Mouse (Mus musculus): ENCODE data around the gene Dkkl1.

Gene Dkkl1

GRCm38 (mm10) chr7:45164833-45165232 lies 47.1 kb downstream of the Dkkl1 start:
- DNase-seq: no peak

GRCm38 (mm10) chr7:45163735-45164490 lies 48.0 kb downstream of the Dkkl1 start, which contains the start of gene Slc17a7:
TSS of gene Slc17a7 (plus strand) at chr7:45163949.
- DNase-seq: peak in 1 of 2 experiments; percentile 34

- no peak for DNase-seq
Observed at GRCm38 (mm10) chr7:45162996-45163615, 48.8 kb downstream of the Dkkl1 start.

- DNase-seq: no peak
Observed at GRCm38 (mm10) chr7:45162551-45162950, 49.4 kb downstream of the Dkkl1 start.

GRCm38 (mm10) chr7:45161612-45162473 lies 50.1 kb downstream of the Dkkl1 start:
- DNase-seq: peak; percentile 82 to 85

- no peak for DNase-seq
Observed at GRCm38 (mm10) chr7:45160866-45161265, 51.1 kb downstream of the Dkkl1 start.

- DNase-seq: no peak
Observed at GRCm38 (mm10) chr7:45160316-45160800, 51.6 kb downstream of the Dkkl1 start.

- no peak for DNase-seq
Observed at GRCm38 (mm10) chr7:45158991-45159390, 53.0 kb downstream of the Dkkl1 start.
